Mouse (Mus musculus): ENCODE measurements at regions not wholly inside any gene's neighbourhood (a gene's known extent, or its start where the extent isn't known, plus 50 kb on each side); places are given as distances from the start of the nearest gene placed in this dataset.
A peak's percentile ranks its signal among the peaks of the same experiment; 100 is the strongest.

- TF ChIP-seq GATA1 (IDR thresholded peaks at IDR 0.05; ENCODE audit: borderline replicate concordance, low read length): no peak
- no peak for TF ChIP-seq FLI1 (IDR thresholded peaks at IDR 0.05; ENCODE audit: low read length)
- H3K9me3 ChIP-seq: peaks cover 10% of the 10 kb centered on the region; the same call in 1 of the 2 replicates
- peak overlapping the region; percentile 7 for H3K4me3 ChIP-seq (replicated peaks)
Observed at GRCm38 (mm10) chr6:147199955-147200354, 64.0 kb downstream of the Pthlh start.

DNA sequence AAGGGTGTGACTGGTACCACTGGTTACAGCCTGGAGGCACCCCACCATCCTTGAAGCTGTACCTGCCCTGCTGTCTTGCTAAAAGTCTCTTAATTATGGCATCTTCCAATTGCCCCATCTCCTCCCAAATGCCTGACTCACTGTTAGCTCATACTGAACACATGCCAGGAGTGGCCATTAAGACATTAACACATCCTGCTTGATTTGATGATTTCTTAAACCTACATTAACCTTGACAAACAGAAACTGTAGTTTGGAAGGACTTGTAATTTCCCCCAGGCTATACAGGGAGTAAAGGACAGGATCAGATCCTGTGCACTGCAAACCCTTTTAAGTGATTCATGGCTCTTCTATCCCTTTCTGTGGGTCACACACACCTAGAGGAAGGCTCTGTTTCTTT is 64.6 kb downstream of the Pthlh start:
- TF ChIP-seq FLI1 (IDR thresholded peaks at IDR 0.05; ENCODE audit: low read length): no peak
- TF ChIP-seq GATA1 (IDR thresholded peaks at IDR 0.05; ENCODE audit: borderline replicate concordance, low read length): no peak
- 0 out of 2 replicates have a peak, but pooled peaks cover 3% of the 10 kb centered on the region for H3K4me1 ChIP-seq
- no peaks in the 10 kb centered on the region for H3K36me3 ChIP-seq (replicated peaks; ENCODE audit: low read length)
- peaks cover 2% of the 10 kb centered on the region for H3K27me3 ChIP-seq (replicated peaks)
- H3K9me3 ChIP-seq: peaks cover 10% of the 10 kb centered on the region; the same call in 1 of the 2 replicates
- H3K4me3 ChIP-seq (replicated peaks): no peak overlapping the region

More at GRCm38 (mm10) chr6:147199955-147200354, 64.0 kb downstream of the Pthlh start:
- 0 out of 2 replicates have a peak, but pooled peaks cover 3% of the 10 kb centered on the region for H3K4me1 ChIP-seq
- H3K27me3 ChIP-seq (replicated peaks): peaks cover 2% of the 10 kb centered on the region
- H3K36me3 ChIP-seq (replicated peaks; ENCODE audit: low read length): no peaks in the 10 kb centered on the region

- H3K27me3 ChIP-seq (replicated peaks): no peaks in the 10 kb centered on the region
- H3K9me3 ChIP-seq: peaks cover 10% of the 10 kb centered on the region; the same call in 1 of the 2 replicates
- no peak overlapping the region for H3K4me3 ChIP-seq (replicated peaks)
- no peaks in the 10 kb centered on the region for H3K36me3 ChIP-seq (replicated peaks; ENCODE audit: low read length)
- H3K4me1 ChIP-seq: 0 out of 2 replicates have a peak, but pooled peaks cover 3% of the 10 kb centered on the region
- TF ChIP-seq GATA1 (IDR thresholded peaks at IDR 0.05; ENCODE audit: borderline replicate concordance, low read length): no peak
- TF ChIP-seq FLI1 (IDR thresholded peaks at IDR 0.05; ENCODE audit: low read length): no peak
Observed at GRCm38 (mm10) chr6:147196432-147196831, 67.6 kb downstream of the Pthlh start.

DNA sequence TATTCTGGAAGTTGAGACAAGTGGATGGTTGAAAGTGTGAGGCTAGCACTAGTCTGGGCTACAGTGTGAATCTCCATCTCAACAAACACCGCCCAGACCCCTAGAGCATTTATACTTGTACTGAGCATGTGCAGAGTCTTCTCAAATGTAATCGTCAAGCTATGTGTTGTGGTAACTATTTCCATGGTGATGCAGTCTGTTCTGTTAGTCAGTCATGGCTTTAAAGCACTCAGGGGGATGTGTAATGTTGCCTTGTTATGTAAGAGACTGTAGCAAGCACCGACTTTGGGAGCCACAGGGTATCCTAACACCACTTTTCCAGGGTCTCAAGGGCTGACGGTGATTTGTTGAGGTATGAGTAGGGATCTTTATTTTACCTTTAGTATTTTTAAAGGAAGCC is 68.7 kb downstream of the Pthlh start:
- Histone ChIP-seq H3K4me1 (0 out of 2 replicates have a peak, but pooled peaks cover 3% of the 10 kb centered on the region), H3K27me3 (replicated peaks) (no peaks in the 10 kb centered on the region), H3K36me3 (replicated peaks; ENCODE audit: low read length) (no peaks in the 10 kb centered on the region), H3K4me3 (replicated peaks) (no peak overlapping the region), H3K9me3 (peaks cover 10% of the 10 kb centered on the region; the same call in 1 of the 2 replicates)
- no peak for TF ChIP-seq GATA1 (IDR thresholded peaks at IDR 0.05; ENCODE audit: borderline replicate concordance, low read length)
- no peak for TF ChIP-seq FLI1 (IDR thresholded peaks at IDR 0.05; ENCODE audit: low read length)

DNA sequence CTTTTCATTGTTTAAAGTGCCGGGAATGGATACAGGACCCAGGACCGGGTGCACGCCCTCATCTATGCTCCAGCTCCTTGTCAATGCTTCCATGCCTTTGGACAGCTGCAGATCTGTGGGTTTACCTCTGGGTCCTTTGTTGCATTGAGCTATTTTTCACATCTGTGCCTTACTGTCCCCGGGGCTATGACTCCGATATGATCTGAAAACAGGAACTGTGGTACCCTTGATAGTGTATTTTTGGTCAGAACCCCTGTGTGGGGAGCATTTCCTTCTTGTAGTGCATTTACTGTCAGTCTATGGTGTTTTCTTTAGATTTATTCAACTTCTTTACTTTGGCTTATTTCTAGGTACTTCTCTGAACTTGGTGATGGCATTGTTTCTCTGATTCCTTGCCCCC is 76.3 kb downstream of the Pthlh start:
- Histone ChIP-seq H3K4me1 (peaks cover 40% of the 10 kb centered on the region), H3K4me3 (replicated peaks) (peak overlapping the region; percentile 1), H3K9me3 (no peaks in the 10 kb centered on the region), H3K36me3 (replicated peaks; ENCODE audit: low read length) (no peaks in the 10 kb centered on the region), H3K27me3 (replicated peaks) (no peaks in the 10 kb centered on the region)
- TF ChIP-seq FLI1 (IDR thresholded peaks at IDR 0.05; ENCODE audit: low read length) (no peak), GATA1 (IDR thresholded peaks at IDR 0.05; ENCODE audit: borderline replicate concordance, low read length) (no peak)

DNA sequence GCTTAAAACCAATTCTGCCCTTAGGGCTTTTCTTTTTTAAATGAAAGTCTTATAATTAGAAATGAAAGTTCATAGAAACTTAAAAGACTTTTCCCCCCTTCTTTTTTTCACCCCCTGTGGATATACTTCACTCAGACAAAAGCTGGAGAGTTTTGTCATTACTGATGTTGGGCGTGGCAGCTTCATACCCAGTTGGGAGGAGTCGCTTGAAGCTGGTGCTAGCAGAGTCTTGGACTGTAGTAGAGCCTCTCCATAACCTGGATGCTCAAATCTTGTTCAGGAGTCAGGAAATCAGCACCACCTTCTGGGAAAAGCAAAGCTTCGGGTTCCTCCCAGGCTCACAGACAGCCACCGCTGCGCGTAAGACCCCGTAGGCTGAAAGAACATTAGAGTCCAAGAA is 85.7 kb downstream of the Pthlh start:
- no peaks in the 10 kb centered on the region for H3K27me3 ChIP-seq (replicated peaks)
- no peaks in the 10 kb centered on the region for H3K36me3 ChIP-seq (replicated peaks; ENCODE audit: low read length)
- TF ChIP-seq GATA1 (IDR thresholded peaks at IDR 0.05; ENCODE audit: borderline replicate concordance, low read length) (no peak), FLI1 (IDR thresholded peaks at IDR 0.05; ENCODE audit: low read length) (no peak)
- H3K9me3 ChIP-seq: peaks cover 7% of the 10 kb centered on the region
- no peak overlapping the region for H3K4me3 ChIP-seq (replicated peaks)
- peaks cover 12% of the 10 kb centered on the region for H3K4me1 ChIP-seq

DNA sequence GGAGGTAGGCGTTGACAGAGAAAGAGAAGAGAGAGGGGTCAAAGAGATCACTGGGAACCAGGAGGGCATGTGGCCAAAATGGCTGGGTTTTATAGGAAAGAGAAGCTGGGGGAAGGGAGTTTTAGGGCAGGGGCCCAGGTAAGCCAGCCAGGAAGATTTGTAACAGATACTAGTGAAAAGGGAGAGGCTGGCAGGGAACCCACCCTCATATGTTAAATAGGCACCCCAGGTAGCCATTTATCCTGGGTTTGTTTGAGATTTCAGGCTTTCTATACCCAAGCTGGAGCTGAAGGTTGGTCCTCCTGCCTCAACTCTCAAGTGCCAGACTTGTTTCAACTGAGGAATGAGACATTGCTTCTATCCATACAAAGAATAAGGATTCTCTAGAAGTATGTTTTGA is 85.0 kb downstream of the Klhl42 start:
- no peaks in the 10 kb centered on the region for H3K27me3 ChIP-seq (replicated peaks)
- H3K4me3 ChIP-seq (replicated peaks): no peak overlapping the region
- H3K4me1 ChIP-seq: peaks cover 8% of the 10 kb centered on the region
- no peak for TF ChIP-seq FLI1 (IDR thresholded peaks at IDR 0.05; ENCODE audit: low read length)
- TF ChIP-seq GATA1 (IDR thresholded peaks at IDR 0.05; ENCODE audit: borderline replicate concordance, low read length): no peak
- peaks cover 10% of the 10 kb centered on the region for H3K9me3 ChIP-seq
- H3K36me3 ChIP-seq (replicated peaks; ENCODE audit: low read length): no peaks in the 10 kb centered on the region
